Mouse (Mus musculus) cerebellum, postnatal 4 days (tissue): ENCODE data around the gene Palm2.

Source experiments
- DNase-seq, 2 experiments: peaks; one replicate each; pipeline ENCODE4 v3.0.0; 2022; ENCODE audit warnings: low spot score in 2 of 2, mixed read lengths in 1 of 2

Palm2 gene

DNA sequence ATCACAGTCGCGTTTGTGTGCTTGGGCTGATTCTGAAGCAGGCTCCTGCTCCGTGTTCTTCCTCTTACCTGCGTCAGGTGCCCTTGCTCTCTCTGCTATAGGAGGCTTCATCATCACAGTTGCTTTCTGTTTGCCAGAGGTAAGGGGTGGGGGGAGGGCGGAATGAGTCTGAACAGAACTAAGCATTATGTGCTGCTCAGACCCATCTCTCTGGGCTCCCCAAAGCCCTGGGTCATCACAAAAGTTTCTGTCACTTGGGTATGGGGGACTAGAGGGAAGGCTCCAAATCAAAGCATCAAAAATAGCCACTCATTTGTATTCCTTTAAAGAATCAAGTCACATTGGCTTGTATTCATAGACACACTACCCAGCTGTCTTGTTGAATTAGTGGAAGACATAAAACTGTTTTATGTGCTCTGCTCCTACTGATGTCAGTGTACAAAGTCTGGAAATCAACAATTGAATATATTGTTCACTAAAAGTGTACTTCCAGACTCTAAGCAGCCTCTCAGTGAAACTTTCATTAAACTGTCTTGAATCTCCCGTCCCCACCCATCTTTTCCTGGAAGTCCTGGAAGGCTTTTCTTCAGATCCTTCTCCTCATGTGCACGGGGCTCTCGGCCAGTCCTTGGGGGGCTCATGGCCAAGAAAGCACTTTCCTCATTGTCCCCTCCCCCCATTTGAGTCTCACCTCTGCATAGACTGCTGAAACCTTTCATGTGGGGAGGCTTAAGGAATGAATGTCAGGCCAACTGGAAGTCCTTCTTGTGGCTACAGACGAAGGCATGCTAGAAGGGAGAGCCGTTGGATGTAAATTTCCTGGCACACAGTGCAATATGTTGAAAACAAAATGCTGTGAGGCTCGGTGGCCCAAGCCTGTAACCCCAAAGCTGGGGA lies 269.8 kb downstream of the Palm2 start:
- no peak for DNase-seq

GRCm38 (mm10) chr4:57704575-57704974 lies 270.5 kb downstream of the Palm2 start:
- DNase-seq, result no peak

GRCm38 (mm10) chr4:57715849-57716248 lies 281.8 kb downstream of the Palm2 start:
- no peak for DNase-seq

DNA sequence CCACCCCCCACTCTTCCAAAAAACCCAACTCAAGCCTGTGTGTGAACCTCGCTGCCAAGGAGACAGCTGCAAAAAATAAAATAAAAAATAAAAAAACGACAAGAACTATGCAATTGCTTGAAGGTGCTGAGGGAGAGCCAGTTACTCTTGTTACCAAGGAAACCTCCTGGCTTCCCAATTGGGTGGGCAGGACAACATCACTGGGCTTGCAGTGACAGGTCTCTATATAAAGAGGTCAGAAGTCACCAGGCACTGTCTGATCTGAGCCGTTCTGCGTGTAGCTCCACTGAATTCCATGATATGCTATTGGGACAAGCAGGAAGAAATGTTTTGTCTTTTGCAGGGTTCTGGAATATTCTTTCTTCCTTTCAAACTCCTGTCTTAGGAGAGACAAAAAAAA lies 282.7 kb downstream of the Palm2 start:
- DNase-seq, result no peak

DNA sequence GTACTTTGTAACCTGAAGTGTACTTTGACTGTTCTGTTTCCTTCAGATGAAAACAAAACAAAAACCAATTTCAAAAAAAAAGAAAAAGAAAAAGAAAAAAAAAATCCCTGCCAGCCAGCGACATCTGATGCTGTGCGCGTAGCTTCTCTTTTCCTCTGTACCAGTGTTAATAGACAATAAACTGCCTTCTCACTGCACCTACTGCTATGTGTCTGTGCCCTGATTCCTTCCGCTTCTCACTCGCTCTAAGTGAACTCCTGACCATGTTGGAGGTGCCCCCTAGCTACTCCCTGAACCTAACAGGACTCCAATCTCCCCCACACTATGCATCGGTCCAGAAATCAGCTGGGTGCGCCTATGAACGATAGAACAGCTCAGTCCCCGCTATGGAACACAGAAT lies 283.3 kb downstream of the Palm2 start, which contains the start of gene Akap2:
Gene Akap2, plus strand, starts transcription at position 304 of the 400 bp plus-strand sequence.
- DNase-seq, result no peak

GRCm38 (mm10) chr4:57719370-57719769 lies 285.3 kb downstream of the Palm2 start:
- DNase-seq, result no peak

- DNase-seq, result no peak
Measured at GRCm38 (mm10) chr4:57720869-57721361, 286.9 kb downstream of the Palm2 start.

- no peak for DNase-seq
Measured at GRCm38 (mm10) chr4:57722296-57722695, 288.2 kb downstream of the Palm2 start.

GRCm38 (mm10) chr4:57723659-57724058 lies 289.6 kb downstream of the Palm2 start:
- DNase-seq, result no peak

GRCm38 (mm10) chr4:57725569-57725968 lies 291.5 kb downstream of the Palm2 start:
- DNase-seq, result no peak

GRCm38 (mm10) chr4:57728611-57729183 lies 294.6 kb downstream of the Palm2 start:
- no peak for DNase-seq

DNA sequence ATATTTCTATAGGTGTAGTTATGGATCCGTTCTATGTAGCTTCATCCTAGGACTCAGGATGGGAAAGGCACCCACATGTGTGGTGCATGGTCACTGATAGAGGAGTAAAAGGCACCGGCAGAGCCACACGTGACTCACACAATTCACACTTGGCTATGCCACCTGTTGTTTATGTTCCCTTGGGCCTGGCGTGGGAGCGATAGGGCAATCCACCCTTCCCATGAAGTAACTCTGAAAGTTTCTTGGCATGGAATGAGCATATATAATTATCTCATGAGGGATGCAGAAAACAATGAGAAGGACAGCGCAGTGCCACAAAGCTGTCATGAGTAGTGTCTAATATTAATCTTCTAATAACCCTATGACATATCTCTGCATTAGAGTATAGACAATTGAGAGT lies 296.0 kb downstream of the Palm2 start:
- no peak for DNase-seq

- DNase-seq, result no peak
Measured at GRCm38 (mm10) chr4:57730801-57731598, 297.0 kb downstream of the Palm2 start.

- no peak for DNase-seq
Measured at GRCm38 (mm10) chr4:57732351-57732750, 298.3 kb downstream of the Palm2 start.

DNA sequence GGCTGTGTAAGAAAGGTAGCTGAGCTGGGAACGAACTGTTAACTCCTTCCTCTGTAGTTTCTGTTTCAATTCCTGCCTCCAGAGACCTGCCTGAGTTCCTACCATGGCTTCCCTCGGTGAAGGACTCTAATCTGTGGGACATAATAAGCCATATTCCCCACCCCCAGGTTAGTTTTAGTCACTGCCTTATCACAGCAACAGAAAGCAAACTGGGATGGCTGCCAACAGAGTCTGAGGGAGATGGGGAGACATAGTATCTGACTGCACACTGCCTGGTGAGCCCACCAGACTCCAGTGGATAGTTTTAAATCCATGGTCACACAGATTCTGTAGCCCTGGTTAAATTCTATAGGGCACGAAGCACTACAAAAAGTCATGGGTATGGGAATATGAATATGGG lies 299.4 kb downstream of the Palm2 start:
- DNase-seq, result no peak

GRCm38 (mm10) chr4:57735426-57735825 lies 301.4 kb downstream of the Palm2 start:
- DNase-seq, result no peak

DNA sequence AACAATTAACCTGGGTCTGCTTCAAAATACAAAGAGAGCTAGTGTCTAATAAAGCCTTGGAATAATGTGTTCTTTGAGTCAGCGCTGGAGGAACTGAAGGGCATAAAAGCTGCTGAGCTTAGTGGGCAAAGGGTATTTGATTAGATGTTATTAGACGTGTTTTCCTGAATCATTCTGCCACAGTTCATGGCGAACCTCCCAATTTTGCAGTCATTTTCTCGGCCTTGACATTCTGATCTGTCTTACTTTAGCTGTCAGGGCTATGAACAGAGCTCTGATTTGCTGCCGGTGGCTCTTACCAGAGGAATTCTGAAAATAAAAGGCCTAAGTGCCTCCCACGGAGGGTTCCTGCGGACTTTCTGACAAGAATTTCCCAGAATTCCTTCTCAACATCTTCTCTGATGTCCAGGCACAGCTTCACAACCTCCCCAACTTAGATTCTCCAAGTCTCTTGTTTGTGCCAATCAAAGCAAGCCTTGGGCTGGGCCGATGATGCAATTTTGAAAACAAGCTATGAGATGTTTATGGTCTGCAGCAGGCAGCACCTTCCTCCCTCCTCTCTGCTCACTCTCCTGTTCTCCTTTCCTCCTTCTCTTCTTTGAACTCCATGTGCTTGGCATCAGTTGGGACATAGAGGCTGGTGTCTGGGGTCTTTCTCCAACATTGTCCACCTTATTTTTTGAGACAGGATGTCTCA lies 305.0 kb downstream of the Palm2 start:
- no peak for DNase-seq

DNA sequence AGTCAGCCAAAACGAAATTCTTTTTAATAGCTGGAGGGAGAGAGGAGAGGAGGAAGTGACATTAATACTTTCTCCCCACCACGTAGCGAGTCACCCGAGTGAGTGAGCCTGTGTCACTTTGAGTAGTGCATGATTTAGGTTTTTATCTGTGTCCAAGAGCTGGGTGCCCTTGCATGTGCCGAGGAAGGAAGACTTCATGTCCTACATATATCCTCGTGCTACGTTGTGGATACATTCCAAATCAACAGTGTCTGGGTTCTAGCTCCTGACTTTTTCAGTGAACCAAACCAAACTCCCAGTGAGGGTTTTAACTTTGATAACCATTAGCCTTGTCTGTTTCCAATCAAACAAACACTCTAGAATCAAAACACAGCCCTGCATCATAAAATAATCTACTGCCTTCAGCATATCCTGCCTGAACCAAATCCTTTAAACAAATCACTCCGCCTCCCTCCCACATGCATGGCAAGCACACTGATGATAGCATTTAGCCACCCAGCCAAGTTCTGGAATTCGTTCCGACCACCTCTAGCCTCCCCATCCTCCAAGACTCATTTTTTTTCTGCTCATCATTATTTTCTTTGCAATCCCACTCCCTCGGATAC lies 309.4 kb downstream of the Palm2 start:
- DNase-seq, result no peak

DNA sequence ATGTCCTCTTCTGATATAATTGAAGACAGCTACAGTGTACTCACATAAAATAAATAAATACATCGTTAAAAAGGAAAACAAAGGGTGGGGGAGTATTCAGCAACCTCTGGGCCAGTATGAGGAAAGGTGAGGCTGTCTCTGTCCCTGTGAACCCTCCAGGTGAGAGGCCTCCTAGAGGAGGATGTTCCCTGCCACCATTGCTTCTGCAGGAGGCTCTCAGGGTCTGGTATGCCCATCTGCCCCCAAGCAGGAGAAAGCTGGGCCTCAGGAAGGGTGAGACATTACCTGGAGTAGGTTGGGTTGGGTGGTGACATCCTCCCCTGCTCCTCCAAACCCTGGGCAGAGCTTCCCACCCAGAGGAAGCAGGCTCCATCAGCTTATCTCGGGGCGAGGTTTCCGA lies 316.6 kb downstream of the Palm2 start:
- DNase-seq, result no peak

DNA sequence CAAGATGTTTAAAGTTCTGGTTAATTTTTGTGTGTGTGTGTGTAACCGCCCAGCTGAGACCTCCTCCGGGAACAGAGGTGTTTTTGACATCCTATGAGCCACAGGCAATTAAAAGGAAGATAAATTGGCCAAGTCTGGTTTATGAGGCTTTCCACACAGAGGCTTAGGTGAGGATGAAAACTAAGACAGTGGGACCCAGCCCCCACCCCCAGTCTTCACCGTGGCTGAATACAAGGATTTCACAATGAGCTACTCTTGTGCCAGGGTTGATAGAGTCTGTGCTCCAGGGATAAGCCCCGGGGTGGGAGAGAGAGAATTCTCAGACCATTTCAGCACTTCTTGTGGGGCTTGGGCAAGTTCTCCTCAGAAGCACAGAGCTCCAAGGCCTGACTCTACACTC lies 317.0 kb downstream of the Palm2 start:
- no peak for DNase-seq

GRCm38 (mm10) chr4:57751566-57751965 lies 317.5 kb downstream of the Palm2 start:
- DNase-seq, result no peak
